In the genomic region with DNA sequence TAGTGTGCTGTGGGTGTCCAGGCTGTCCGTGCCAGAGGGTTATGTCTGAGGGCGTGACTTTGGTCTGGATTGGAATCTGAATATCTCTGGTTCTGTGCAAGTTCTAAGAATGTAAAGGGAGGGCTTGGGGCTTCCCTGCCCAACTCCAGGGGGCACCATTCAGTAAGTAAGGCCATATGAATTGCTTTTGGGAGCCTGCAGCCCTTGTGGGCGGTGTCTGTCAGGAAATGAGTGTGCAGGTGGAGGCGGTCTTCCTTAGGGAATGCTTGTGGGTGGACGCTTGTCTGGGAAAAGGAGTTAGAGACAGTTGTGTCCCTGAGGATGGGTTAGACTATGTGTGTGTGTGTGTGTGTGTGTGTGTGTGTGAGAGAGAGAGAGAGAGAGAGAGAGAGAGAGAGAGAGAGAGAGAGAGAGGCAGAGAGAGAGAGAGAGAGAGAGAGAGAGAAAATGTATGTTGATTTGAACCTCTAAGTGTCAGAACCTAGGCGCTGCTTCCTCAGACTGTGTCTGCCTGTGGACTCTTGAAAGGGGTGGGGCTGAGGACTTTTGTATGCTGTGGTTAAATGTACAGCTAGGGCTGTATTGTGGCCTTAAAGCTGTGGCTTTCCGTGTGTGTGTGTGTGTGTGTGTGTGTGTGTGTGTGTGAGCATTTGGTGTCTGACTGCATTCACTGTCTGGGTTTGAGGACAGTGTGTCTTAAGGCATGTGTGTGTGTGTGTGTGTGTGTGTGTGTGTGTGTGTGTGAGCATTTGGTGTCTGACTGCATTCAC, we compare ENCODE assay signal across 7 mouse cellular contexts. TPM values are rescaled to one million over a fixed set of nuclear protein-coding genes. Genes with fewer than 3 reads are reported as not detected.
DNase-seq lines count a peak whose midpoint lies in the region; ATAC-seq and TF ChIP-seq lines count a peak whose summit lies in the region.
"Not testable (repeated sequence)": the region's sequence is repeated elsewhere in the genome, so short reads cannot be mapped to it uniquely, and the experiment has no call there.

No protein-coding gene starts in this region.

- TF ChIP-seq POLR2A in spleen, adult 2 months (IDR thresholded peaks at IDR 0.05; ENCODE audit: low read depth, low read length) = not testable (repeated sequence)

- TF ChIP-seq EP300 in lung, postnatal 0 days (IDR thresholded peaks at IDR 0.05) = not testable (repeated sequence)

- TF ChIP-seq CTCF in layer of hippocampus, adult 2 months (conservative IDR thresholded peaks at IDR 0.05) = peak; percentile 54
- not testable (repeated sequence) for TF ChIP-seq CTCF in lung, postnatal 0 days (IDR thresholded peaks at IDR 0.05); spleen, adult 2 months (IDR thresholded peaks at IDR 0.05; ENCODE audit: extremely low read depth, insufficient read depth, insufficient read length, insufficient replicate concordance)

- not testable (repeated sequence) for H3K27me3 ChIP-seq in forebrain, embryonic 12.5 days; hindbrain, embryonic 13.5 days; lung, postnatal 0 days (replicated peaks; ENCODE audit: insufficient read depth, low read length); neural tube, embryonic 12.5 days (replicated peaks); spleen, adult 2 months (ENCODE audit: control insufficient read depth, insufficient read depth, low read length)

- not testable (repeated sequence) for H3K4me3 ChIP-seq in forebrain, embryonic 12.5 days (replicated peaks); layer of hippocampus, adult 2 months; lung, postnatal 0 days (ENCODE audit: low read depth, low read length); neural tube, embryonic 12.5 days; spleen, adult 2 months (ENCODE audit: extremely low read depth, insufficient read depth, insufficient read length)
- peak overlapping the region; percentile 61 for H3K4me3 ChIP-seq in hindbrain, embryonic 13.5 days

- not testable (repeated sequence) for H3K9me3 ChIP-seq in forebrain, embryonic 12.5 days; hindbrain, embryonic 13.5 days; lung, postnatal 0 days (ENCODE audit: low read length); neural tube, embryonic 12.5 days

- peaks cover 36% of the 10 kb centered on the region for H3K4me1 ChIP-seq in forebrain, embryonic 12.5 days
- H3K4me1 ChIP-seq in hindbrain, embryonic 13.5 days (replicated peaks) = peaks cover 38% of the 10 kb centered on the region
- not testable (repeated sequence) for H3K4me1 ChIP-seq in lung, postnatal 0 days (ENCODE audit: insufficient read depth, low read depth, low read length)
- H3K4me1 ChIP-seq in neural tube, embryonic 12.5 days = peaks cover 31% of the 10 kb centered on the region
- H3K4me1 ChIP-seq in spleen, adult 2 months (ENCODE audit: control insufficient read depth, insufficient read depth, insufficient read length) = peaks cover 29% of the 10 kb centered on the region

- not testable (repeated sequence) for H3K9ac ChIP-seq in forebrain, embryonic 12.5 days; lung, postnatal 0 days (replicated peaks; ENCODE audit: low read depth); neural tube, embryonic 12.5 days
- H3K9ac ChIP-seq in hindbrain, embryonic 13.5 days = peak overlapping the region; percentile 89; the same call in 1 of the 2 replicates

- peak; percentile 67 for DNase-seq in ZHBTc4 (ENCODE audit: low read depth, low spot score)
- DNase-seq in layer of hippocampus, adult 2 months (ENCODE audit: low spot score in 2 of 2); lung, postnatal 0 days (ENCODE audit: low spot score): not testable (repeated sequence)
- peak in 1 of 2 experiments; percentile 38 for DNase-seq in spleen, adult 2 months (ENCODE audit: low read depth in 1 of 2, low spot score in 2 of 2)

- not testable (repeated sequence) for H3K27ac ChIP-seq in forebrain, embryonic 12.5 days; lung, postnatal 0 days (ENCODE audit: low read length); neural tube, embryonic 12.5 days
- peak overlapping the region; percentile 75 for H3K27ac ChIP-seq in hindbrain, embryonic 13.5 days
- H3K27ac ChIP-seq in layer of hippocampus, adult 2 months = peak overlapping the region; percentile 52
- H3K27ac ChIP-seq in spleen, adult 2 months (ENCODE audit: insufficient read depth, low read length) = peak overlapping the region; percentile 31; the same call in 1 of the 2 replicates

- peak; percentile 24; the same call in 1 of the 2 replicates for ATAC-seq in forebrain, embryonic 12.5 days (ENCODE audit: low FRiP score)
- ATAC-seq in hindbrain, embryonic 13.5 days (ENCODE audit: low FRiP score) = peak; percentile 27
- peak; percentile 55 for ATAC-seq in lung, postnatal 0 days
- peak; percentile 12; the same call in 1 of the 2 replicates for ATAC-seq in neural tube, embryonic 12.5 days (ENCODE audit: low FRiP score, low read depth)

- not testable (repeated sequence) for H3K4me2 ChIP-seq in forebrain, embryonic 12.5 days; lung, postnatal 0 days (replicated peaks; ENCODE audit: low read depth, low read length); neural tube, embryonic 12.5 days (replicated peaks)
- peak overlapping the region; percentile 89; the same call in 1 of the 2 replicates for H3K4me2 ChIP-seq in hindbrain, embryonic 13.5 days

- H3K36me3 ChIP-seq in forebrain, embryonic 12.5 days (replicated peaks); hindbrain, embryonic 13.5 days; lung, postnatal 0 days (ENCODE audit: insufficient read depth, low read length); neural tube, embryonic 12.5 days; spleen, adult 2 months (ENCODE audit: control insufficient read depth, insufficient read depth, low read length): not testable (repeated sequence)

- WGBS in forebrain, embryonic 12.5 days = 49% methylated on average over 7 of the region's 7 CpGs
- 49% methylated on average over 7 of the region's 7 CpGs for WGBS in hindbrain, embryonic 13.5 days
- 35% methylated on average over 7 of the region's 7 CpGs for WGBS in lung, postnatal 0 days
- 50% methylated on average over 7 of the region's 7 CpGs for WGBS in neural tube, embryonic 12.5 days
- WGBS in spleen, adult 2 months = 55% methylated on average over 7 of the region's 7 CpGs

RNA-seq across cellular contexts. Expression of gene Pde4a, which starts 30.4 kb away (rescaled TPM):
- 12.8 and 14.5 TPM in 2 replicates for polyA plus RNA-seq in forebrain, embryonic 12.5 days (2016; fragmentation: Nextera tagmentation; extraction: Ambion mirVana)
- 17.6 and 18.8 TPM in 2 replicates for polyA plus RNA-seq in hindbrain, embryonic 13.5 days (2015; fragmentation: Nextera tagmentation; extraction: Ambion mirVana)
- 10 to 100 TPM; 86.6 to 89.3 TPM for total RNA-seq in layer of hippocampus, adult 2 months (2021)
- polyA plus RNA-seq in lung, postnatal 0 days (2015; fragmentation: Nextera tagmentation; extraction: Ambion mirVana) = 3.9 and 4.7 TPM in 2 replicates
- polyA plus RNA-seq in neural tube, embryonic 12.5 days (2016; fragmentation: Nextera tagmentation; extraction: Ambion mirVana) = 12.3 and 14.7 TPM in 2 replicates
- 12.4 and 13.1 TPM in 2 replicates for polyA plus RNA-seq in spleen, adult 2 months (2012; rRNA removed)

RNA-seq across cellular contexts. Expression of gene Keap1, which starts 43.2 kb away (rescaled TPM):
- polyA plus RNA-seq in forebrain, embryonic 12.5 days (2016; fragmentation: Nextera tagmentation; extraction: Ambion mirVana) = 47.5 and 49.6 TPM in 2 replicates
- 61.8 and 64.7 TPM in 2 replicates for polyA plus RNA-seq in hindbrain, embryonic 13.5 days (2015; fragmentation: Nextera tagmentation; extraction: Ambion mirVana)
- 10 to 100 TPM; 56.7 to 60.6 TPM for total RNA-seq in layer of hippocampus, adult 2 months (2021)
- polyA plus RNA-seq in lung, postnatal 0 days (2015; fragmentation: Nextera tagmentation; extraction: Ambion mirVana) = 44.7 and 45.9 TPM in 2 replicates
- polyA plus RNA-seq in neural tube, embryonic 12.5 days (2016; fragmentation: Nextera tagmentation; extraction: Ambion mirVana) = 53.9 and 55.1 TPM in 2 replicates
- polyA plus RNA-seq in spleen, adult 2 months (2012; rRNA removed) = 55.4 and 78.4 TPM in 2 replicates

RNA-seq across cellular contexts. Expression of gene Cdc37, which starts 46.1 kb away (rescaled TPM):
- 260 and 272 TPM in 2 replicates for polyA plus RNA-seq in forebrain, embryonic 12.5 days (2016; fragmentation: Nextera tagmentation; extraction: Ambion mirVana)
- polyA plus RNA-seq in hindbrain, embryonic 13.5 days (2015; fragmentation: Nextera tagmentation; extraction: Ambion mirVana) = 221 and 223 TPM in 2 replicates
- total RNA-seq in layer of hippocampus, adult 2 months (2021) = 100 to 1,000 TPM; 144 to 150 TPM
- polyA plus RNA-seq in lung, postnatal 0 days (2015; fragmentation: Nextera tagmentation; extraction: Ambion mirVana) = 165 and 171 TPM in 2 replicates
- 271 and 293 TPM in 2 replicates for polyA plus RNA-seq in neural tube, embryonic 12.5 days (2016; fragmentation: Nextera tagmentation; extraction: Ambion mirVana)
- 39.5 and 44.7 TPM in 2 replicates for polyA plus RNA-seq in spleen, adult 2 months (2012; rRNA removed)

RNA-seq across cellular contexts. Expression of gene S1pr5, which starts 52.3 kb away (rescaled TPM):
- 0.33 and 0.38 TPM in 2 replicates for polyA plus RNA-seq in forebrain, embryonic 12.5 days (2016; fragmentation: Nextera tagmentation; extraction: Ambion mirVana)
- polyA plus RNA-seq in hindbrain, embryonic 13.5 days (2015; fragmentation: Nextera tagmentation; extraction: Ambion mirVana) = 2.8 and 3.4 TPM in 2 replicates
- total RNA-seq in layer of hippocampus, adult 2 months (2021) = 10 to 100 TPM; 10.6 to 10.9 TPM
- polyA plus RNA-seq in lung, postnatal 0 days (2015; fragmentation: Nextera tagmentation; extraction: Ambion mirVana) = 0.12 and 0.13 TPM in 2 replicates
- 1.5 and 2.0 TPM in 2 replicates for polyA plus RNA-seq in neural tube, embryonic 12.5 days (2016; fragmentation: Nextera tagmentation; extraction: Ambion mirVana)
- 12.2 and 21.3 TPM in 2 replicates for polyA plus RNA-seq in spleen, adult 2 months (2012; rRNA removed)
